Mouse (Mus musculus): Measurements from ENCODE around the gene Sh3bp1.

Gene Sh3bp1

GRCm38 (mm10) chr15:78946232-78946631 is 46.7 kb downstream of the Sh3bp1 start:
- no peak for DNase-seq (ENCODE audit: low spot score in 2 of 2)

- DNase-seq (ENCODE audit: low spot score in 2 of 2): peak; percentile 81 to 83
These were observed 48.1 kb downstream of the Sh3bp1 start, which contains the start of gene Triobp for GRCm38 (mm10) chr15:78947657-78948056. Triobp (plus strand) TSS chr15:78947724.

GRCm38 (mm10) chr15:78948152-78948725 is 48.7 kb downstream of the Sh3bp1 start:
- DNase-seq (ENCODE audit: low spot score in 2 of 2): no peak

- DNase-seq (ENCODE audit: low spot score in 2 of 2): no peak
These were observed 49.3 kb downstream of the Sh3bp1 start for GRCm38 (mm10) chr15:78948883-78949282.

GRCm38 (mm10) chr15:78955663-78956062 is 56.1 kb downstream of the Sh3bp1 start:
- DNase-seq (ENCODE audit: low spot score in 2 of 2): no peak

GRCm38 (mm10) chr15:78956351-78956750 is 56.8 kb downstream of the Sh3bp1 start:
- no peak for DNase-seq (ENCODE audit: low spot score in 2 of 2)

GRCm38 (mm10) chr15:78957021-78957420 is 57.5 kb downstream of the Sh3bp1 start:
- DNase-seq (ENCODE audit: low spot score in 2 of 2): no peak

GRCm38 (mm10) chr15:78959537-78959936 is 60.0 kb downstream of the Sh3bp1 start:
- DNase-seq (ENCODE audit: low spot score in 2 of 2): no peak

GRCm38 (mm10) chr15:78960088-78960487 is 60.5 kb downstream of the Sh3bp1 start:
- no peak for DNase-seq (ENCODE audit: low spot score in 2 of 2)

Data from frontal cortex, postnatal 10 days (tissue).